Mouse (Mus musculus) ES-E14 (cell line): ENCODE measurements around the gene Kank1.

ENCODE experiments used
- HCFC1 ChIP-seq: IDR thresholded peaks from 2 replicates; pipeline ENCODE4 v1.6.1; 2012; ENCODE audit warnings: low read length, inconsistent platforms, borderline replicate concordance; ENCODE audit not compliant: insufficient read depth
- ZC3H11A ChIP-seq: IDR thresholded peaks from 2 replicates; pipeline ENCODE4 v1.6.1; 2012; ENCODE audit warnings: low read depth, mild to moderate bottlenecking, inconsistent platforms, low read length, borderline replicate concordance
- ZNF384 ChIP-seq: IDR thresholded peaks from 2 replicates; pipeline ENCODE4 v1.6.1; 2012; ENCODE audit warnings: low read depth, low read length, inconsistent platforms

GRCm38 (mm10) chr19:25434795-25435194 is 198.0 kb downstream of the Kank1 start:
- TF ChIP-seq HCFC1 (no peak), ZC3H11A (no peak), ZNF384 (no peak)
